Mouse (Mus musculus) midbrain, embryonic 13.5 days (tissue): Measurements from ENCODE around the gene Coil. TPM values are rescaled to one million over a fixed set of nuclear protein-coding genes. Genes with fewer than 3 reads are reported as not detected.
"Not testable (repeated sequence)": the region's sequence is repeated elsewhere in the genome, so short reads cannot be mapped to it uniquely, and the experiment has no call there.

Experiments
- ATAC-seq: fragments of 200-750 bp; cut with Nextera tagmentation; 2 replicates; pipeline ENCODE4 v1.8.0; 2017; ENCODE audit warnings: mild to moderate bottlenecking, moderate TSS enrichment, moderate library complexity
- H3K27ac ChIP-seq: fragments of 300-500 bp; sonication (generic); 2 replicates; pipeline ENCODE4 v1.5.1; 2015; ENCODE audit warnings: inconsistent platforms, mild to moderate bottlenecking, moderate library complexity
- H3K27me3 ChIP-seq: fragments of 300-500 bp; sonication (generic); 2 replicates; pipeline ENCODE4 v1.6.1; 2015; ENCODE audit warnings: mild to moderate bottlenecking, inconsistent platforms
- H3K36me3 ChIP-seq: fragments of 300-500 bp; sonication (generic); 2 replicates; pipeline ENCODE4 v1.6.1; 2015; ENCODE audit warnings: mild to moderate bottlenecking, inconsistent platforms
- H3K4me1 ChIP-seq: fragments of 300-500 bp; sonication (generic); replicated peaks from 2 replicates; pipeline ENCODE4 v1.6.1; 2015; ENCODE audit warnings: inconsistent platforms
- H3K4me2 ChIP-seq: fragments of 300-500 bp; sonication (generic); replicated peaks from 2 replicates; pipeline ENCODE4 v1.6.1; 2015; ENCODE audit warnings: moderate library complexity, mild to moderate bottlenecking, inconsistent platforms
- H3K4me3 ChIP-seq: fragments of 300-500 bp; sonication (generic); replicated peaks from 2 replicates; pipeline ENCODE4 v1.5.1; 2015; ENCODE audit warnings: mild to moderate bottlenecking, inconsistent platforms
- H3K9ac ChIP-seq: fragments of 300-500 bp; sonication (generic); replicated peaks from 2 replicates; pipeline ENCODE4 v1.6.1; 2015; ENCODE audit warnings: mild to moderate bottlenecking, inconsistent platforms
- H3K9me3 ChIP-seq: fragments of 300-500 bp; sonication (generic); 2 replicates; pipeline ENCODE4 v1.6.1; 2016; ENCODE audit warnings: mild to moderate bottlenecking, inconsistent platforms
- WGBS: fragments of 180-500 bp; shearing (Covaris S2); methylation state at CpG from one replicate; pipeline ENCODE4 v1.1.7; 2015; 5-methylcytosine and 5-hydroxymethylcytosine counted together
- polyA plus RNA-seq: library from polyadenylated mRNA; unstranded; fragments of >200 nt; fragmentation: Nextera tagmentation; extraction: Ambion mirVana; gene quantifications from 2 replicates; pipeline ENCODE4 v1.2.1, GENCODE M21; 2015

The Coil gene
- polyA plus RNA-seq, 1 experiment from 2014 or later, result 28.1 TPM

DNA sequence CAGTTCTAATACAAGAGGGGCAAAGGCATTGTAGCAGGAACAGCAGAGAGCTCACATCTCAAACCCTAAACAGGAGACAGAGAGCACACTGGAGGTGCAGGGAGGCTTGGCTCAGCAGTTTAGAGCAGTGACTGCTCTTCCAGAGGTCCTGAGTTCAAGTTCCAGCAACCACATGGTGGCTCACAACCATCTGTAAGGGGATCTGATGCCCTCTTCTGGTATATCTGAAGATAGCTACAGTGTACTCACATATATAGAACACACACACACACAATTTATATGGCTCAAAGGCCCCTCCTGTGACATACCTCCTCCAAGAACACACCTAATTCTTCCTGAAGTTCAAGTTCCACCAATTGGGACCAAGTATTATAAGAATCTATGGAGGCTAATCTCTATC, 64.5 kb downstream of the Coil start:
- ATAC-seq, result no peak
- no peak overlapping the region for H3K9ac ChIP-seq
- peaks cover 23% of the 10 kb centered on the region for H3K36me3 ChIP-seq
- no peaks in the 10 kb centered on the region for H3K4me1 ChIP-seq
- no peaks in the 10 kb centered on the region for H3K27me3 ChIP-seq
- H3K4me2 ChIP-seq, result no peak overlapping the region
- no peaks in the 10 kb centered on the region for H3K9me3 ChIP-seq
- no peak overlapping the region for H3K4me3 ChIP-seq
- H3K27ac ChIP-seq, result no peak overlapping the region

DNA sequence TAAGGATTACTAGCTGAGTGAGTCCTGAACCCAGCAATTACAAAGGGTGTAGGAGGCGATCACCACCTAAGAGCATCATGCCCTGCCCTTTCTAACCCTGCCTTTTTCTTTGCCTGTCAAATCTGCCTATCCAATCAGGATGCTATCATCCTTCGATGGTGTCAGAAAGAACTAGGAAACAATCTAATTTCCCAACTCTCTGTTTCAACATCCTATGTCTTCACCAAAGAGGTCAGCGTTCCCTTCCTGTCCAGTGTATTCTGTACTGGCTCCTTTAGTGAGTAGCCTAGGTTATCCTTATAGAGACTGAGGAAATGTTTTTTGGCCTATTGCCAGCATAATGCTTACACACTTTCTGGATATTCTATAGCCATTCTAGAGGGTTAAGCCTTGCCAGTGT, 65.5 kb downstream of the Coil start:
- H3K9ac ChIP-seq, result no peak overlapping the region
- no peaks in the 10 kb centered on the region for H3K4me1 ChIP-seq
- H3K27me3 ChIP-seq, result no peaks in the 10 kb centered on the region
- no peak overlapping the region for H3K4me2 ChIP-seq
- H3K27ac ChIP-seq, result no peak overlapping the region
- WGBS, result 78% methylated on average over 3 of the region's 3 CpGs
- ATAC-seq, result no peak
- no peak overlapping the region for H3K4me3 ChIP-seq
- peaks cover 33% of the 10 kb centered on the region for H3K36me3 ChIP-seq
- H3K9me3 ChIP-seq, result no peaks in the 10 kb centered on the region

DNA sequence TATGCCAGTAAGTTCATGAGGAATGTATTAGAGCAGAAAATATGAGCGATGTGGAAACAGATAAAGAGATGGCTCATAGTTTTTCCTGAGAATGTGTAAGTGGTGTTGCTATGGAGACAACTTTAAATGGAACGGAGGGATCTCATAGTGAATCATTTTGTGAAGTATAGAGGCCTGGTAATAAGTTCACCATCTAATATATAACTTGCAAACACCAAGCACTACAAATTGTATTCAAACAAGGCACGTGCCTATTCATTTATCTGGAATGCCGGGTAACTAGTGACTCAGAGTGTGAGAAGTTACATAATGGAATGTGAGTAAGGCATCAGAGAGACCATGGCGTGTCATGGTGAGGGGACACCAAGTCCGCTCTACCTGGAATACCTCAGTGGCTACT, 68.4 kb downstream of the Coil start:
- no peak overlapping the region for H3K4me2 ChIP-seq
- no peak for ATAC-seq
- H3K9ac ChIP-seq, result no peak overlapping the region
- H3K36me3 ChIP-seq, result peaks cover 62% of the 10 kb centered on the region
- no peaks in the 10 kb centered on the region for H3K4me1 ChIP-seq
- H3K4me3 ChIP-seq, result no peak overlapping the region
- no peak overlapping the region for H3K27ac ChIP-seq
- WGBS, result 93% methylated on average over 6 of the region's 6 CpGs
- H3K27me3 ChIP-seq, result no peaks in the 10 kb centered on the region
- H3K9me3 ChIP-seq, result no peaks in the 10 kb centered on the region

DNA sequence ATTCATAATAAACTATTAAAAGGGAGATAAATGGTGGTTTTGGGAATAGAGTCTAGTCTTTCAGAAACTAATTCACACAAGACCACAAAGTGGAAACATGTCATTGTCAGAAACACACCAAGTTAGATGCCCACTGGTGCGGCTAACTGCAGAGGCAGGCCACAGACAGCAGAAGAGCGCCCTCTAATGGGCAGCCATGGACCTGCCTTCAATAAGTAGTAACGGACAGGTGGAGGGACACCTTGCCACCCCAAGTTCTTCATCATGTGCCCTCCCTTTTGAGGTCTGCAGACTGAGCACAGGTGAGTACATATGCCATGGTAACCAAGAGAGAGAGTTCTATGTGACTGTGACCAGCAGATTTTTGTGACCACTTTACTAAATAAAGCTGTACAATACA, 69.3 kb downstream of the Coil start:
- no peaks in the 10 kb centered on the region for H3K27me3 ChIP-seq
- no peak overlapping the region for H3K27ac ChIP-seq
- no peaks in the 10 kb centered on the region for H3K4me1 ChIP-seq
- H3K9ac ChIP-seq, result no peak overlapping the region
- WGBS, result 34% methylated on average over 3 of the region's 3 CpGs
- no peak overlapping the region for H3K4me2 ChIP-seq
- peaks cover 69% of the 10 kb centered on the region for H3K36me3 ChIP-seq
- no peak for ATAC-seq
- no peaks in the 10 kb centered on the region for H3K9me3 ChIP-seq
- no peak overlapping the region for H3K4me3 ChIP-seq

DNA sequence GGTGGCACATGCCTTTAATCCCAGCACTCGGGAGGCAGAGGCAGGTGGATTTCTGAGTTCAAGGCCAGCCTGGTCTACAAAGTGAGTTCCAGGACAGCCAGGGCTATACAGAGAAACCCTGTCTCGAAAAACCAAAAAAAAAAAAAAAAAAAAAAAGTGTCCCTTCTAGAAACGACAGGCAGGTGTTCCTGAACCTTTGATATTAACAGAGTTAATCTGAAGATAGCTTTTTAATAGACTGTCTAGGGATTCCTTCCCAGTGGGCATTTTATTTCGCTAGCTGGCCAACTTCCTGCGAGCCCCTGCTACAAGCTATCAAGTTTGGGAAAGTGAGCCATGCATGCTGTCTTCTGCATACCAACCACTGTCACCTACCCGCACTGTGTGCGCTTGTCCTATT, 71.0 kb downstream of the Coil start:
- not testable (repeated sequence) for H3K4me1 ChIP-seq, H3K27me3 ChIP-seq, H3K9me3 ChIP-seq, H3K4me3 ChIP-seq, H3K4me2 ChIP-seq, H3K9ac ChIP-seq, H3K27ac ChIP-seq, ATAC-seq
- peaks cover 86% of the 10 kb centered on the region for H3K36me3 ChIP-seq
- WGBS, result 93% methylated on average over 6 of the region's 7 CpGs

Other genes starting within 250 kb of the Coil start
- gene Akap1, start 105.7 kb upstream of the Coil start, polyA plus RNA-seq, result 25.3 and 27.7 TPM in 2 replicates
- 26.7 and 27.8 TPM in 2 replicates for gene Scpep1, start 14.8 kb upstream of the Coil start, polyA plus RNA-seq
- gene Elobl, start 3.3 kb upstream of the Coil start, polyA plus RNA-seq, result not detected in 2 replicates
- 3.4 and 3.5 TPM in 2 replicates for gene Trim25, start 29.1 kb downstream of the Coil start, polyA plus RNA-seq
- gene Dgke, start 96.6 kb downstream of the Coil start, polyA plus RNA-seq, result 12.6 and 13.1 TPM in 2 replicates
- not detected in 2 replicates for gene Gm525, start 103.6 kb downstream of the Coil start, polyA plus RNA-seq